In genomic region chr16:34807768-34808275, GRCm38 (mm10) we compare ENCODE assay signal across 9 mouse cellular contexts.
DNase-seq lines count a peak whose midpoint lies in the region; ATAC-seq lines count a peak whose summit lies in the region.
"Had no signal": no experiment of that assay in that cellular context is flagged by ENCODE, and none has a peak within 500 bp of the region (broad histone marks: within the 10 kb centered on the region; RNA-seq: fewer than 3 reads in every experiment).

No protein-coding gene starts in this region.

- H3K4me2 ChIP-seq in hindbrain, embryonic 11.5 days (replicated peaks; ENCODE audit: low read depth, low read length) = no peak overlapping the region
- H3K4me2 ChIP-seq in hindbrain, embryonic 16.5 days (ENCODE audit: low read length) = no peak overlapping the region
- H3K4me2 ChIP-seq in neural tube, embryonic 11.5 days (ENCODE audit: low read depth) = no peak overlapping the region
- peak overlapping the region; percentile 45 for H3K4me2 ChIP-seq in liver, embryonic 13.5 days
- no peak overlapping the region for H3K4me2 ChIP-seq in kidney, embryonic 15.5 days

- H3K4me1 ChIP-seq in hindbrain, embryonic 11.5 days (replicated peaks; ENCODE audit: control insufficient read depth, insufficient read depth, low read length) = peaks cover 7% of the 10 kb centered on the region
- peaks cover 10% of the 10 kb centered on the region for H3K4me1 ChIP-seq in hindbrain, embryonic 16.5 days (ENCODE audit: control insufficient read depth, insufficient read depth, low read depth, low read length)
- peaks cover 12% of the 10 kb centered on the region for H3K4me1 ChIP-seq in neural tube, embryonic 11.5 days (ENCODE audit: control insufficient read depth, insufficient read depth, low read length)
- peaks cover 12% of the 10 kb centered on the region for H3K4me1 ChIP-seq in liver, embryonic 13.5 days (replicated peaks)
- H3K4me1 ChIP-seq in kidney, embryonic 15.5 days = peaks cover 26% of the 10 kb centered on the region

- H3K27me3 ChIP-seq in hindbrain, embryonic 11.5 days (ENCODE audit: control insufficient read depth, insufficient read depth, low read length) = no peaks in the 10 kb centered on the region
- H3K27me3 ChIP-seq in hindbrain, embryonic 16.5 days (replicated peaks; ENCODE audit: control insufficient read depth, insufficient read depth, low read length) = no peaks in the 10 kb centered on the region; the same call in 1 of the 2 replicates
- no peaks in the 10 kb centered on the region for H3K27me3 ChIP-seq in neural tube, embryonic 11.5 days (ENCODE audit: control insufficient read depth, insufficient read depth, low read length)
- H3K27me3 ChIP-seq in liver, embryonic 13.5 days = no peaks in the 10 kb centered on the region
- H3K27me3 ChIP-seq in kidney, embryonic 15.5 days = no peaks in the 10 kb centered on the region

- DNase-seq in hindbrain, embryonic 11.5 days (ENCODE audit: low spot score) = peak; percentile 25
- peak; percentile 9 for DNase-seq in neural tube, embryonic 11.5 days (ENCODE audit: low spot score)
- DNase-seq in neural tube, embryonic 10.5 days (ENCODE audit: extremely low spot score, low spot score) = no peak
- no peak for DNase-seq in liver, embryonic 13.5 days
- no peak for DNase-seq in left cerebral cortex, adult 8-10 months (ENCODE audit: low spot score in 2 of 2)
- no peak for DNase-seq in cerebellum, adult 11 months
- DNase-seq: right cerebral cortex, postnatal 4 days had no signal

- WGBS in hindbrain, embryonic 11.5 days = 18% methylated on average over 11 of the region's 11 CpGs
- WGBS in hindbrain, embryonic 16.5 days = 12% methylated on average over 11 of the region's 11 CpGs
- WGBS in neural tube, embryonic 11.5 days = 22% methylated on average over 11 of the region's 11 CpGs
- WGBS in liver, embryonic 13.5 days (ENCODE audit: insufficient replicate concordance) = 44% methylated on average over 11 of the region's 11 CpGs
- 29% methylated on average over 11 of the region's 11 CpGs for WGBS in kidney, embryonic 15.5 days

- no peak overlapping the region for H3K9ac ChIP-seq in hindbrain, embryonic 11.5 days (ENCODE audit: low read depth, low read length)
- no peak overlapping the region for H3K9ac ChIP-seq in hindbrain, embryonic 16.5 days (ENCODE audit: low read depth, low read length)
- no peak overlapping the region for H3K9ac ChIP-seq in neural tube, embryonic 11.5 days (ENCODE audit: low read length)
- no peak overlapping the region for H3K9ac ChIP-seq in liver, embryonic 13.5 days
- H3K9ac ChIP-seq in kidney, embryonic 15.5 days = no peak overlapping the region

- H3K36me3 ChIP-seq in hindbrain, embryonic 11.5 days (ENCODE audit: control insufficient read depth, insufficient read depth, low read length) = no peaks in the 10 kb centered on the region
- no peaks in the 10 kb centered on the region for H3K36me3 ChIP-seq in hindbrain, embryonic 16.5 days (ENCODE audit: control insufficient read depth, insufficient read depth, low read length)
- no peaks in the 10 kb centered on the region for H3K36me3 ChIP-seq in neural tube, embryonic 11.5 days (ENCODE audit: control insufficient read depth, insufficient read depth, low read length)
- H3K36me3 ChIP-seq in liver, embryonic 13.5 days = no peaks in the 10 kb centered on the region
- no peaks in the 10 kb centered on the region for H3K36me3 ChIP-seq in kidney, embryonic 15.5 days

- H3K27ac ChIP-seq in hindbrain, embryonic 11.5 days (ENCODE audit: low read depth, low read length) = no peak overlapping the region
- H3K27ac ChIP-seq in hindbrain, embryonic 16.5 days (ENCODE audit: low read depth, low read length) = no peak overlapping the region
- no peak overlapping the region for H3K27ac ChIP-seq in neural tube, embryonic 11.5 days (ENCODE audit: low read depth, low read length)
- H3K27ac ChIP-seq in liver, embryonic 13.5 days = no peak overlapping the region
- H3K27ac ChIP-seq in kidney, embryonic 15.5 days = no peak overlapping the region

- ATAC-seq in hindbrain, embryonic 11.5 days (ENCODE audit: low FRiP score) = no peak
- no peak for ATAC-seq in hindbrain, embryonic 16.5 days
- ATAC-seq in neural tube, embryonic 11.5 days (ENCODE audit: insufficient read depth, low FRiP score, low TSS enrichment) = no peak
- no peak for ATAC-seq in liver, embryonic 13.5 days (ENCODE audit: low read depth)
- no peak for ATAC-seq in kidney, embryonic 15.5 days (replicated peaks; ENCODE audit: low FRiP score)

- no peak overlapping the region for H3K4me3 ChIP-seq in hindbrain, embryonic 11.5 days (ENCODE audit: low read depth, low read length)
- no peak overlapping the region for H3K4me3 ChIP-seq in hindbrain, embryonic 16.5 days (ENCODE audit: low read length)
- H3K4me3 ChIP-seq in neural tube, embryonic 11.5 days (ENCODE audit: low read depth, low read length) = no peak overlapping the region
- H3K4me3 ChIP-seq in liver, embryonic 13.5 days (replicated peaks) = no peak overlapping the region
- H3K4me3 ChIP-seq in kidney, embryonic 15.5 days (replicated peaks) = no peak overlapping the region

- H3K9me3 ChIP-seq in hindbrain, embryonic 11.5 days (ENCODE audit: control insufficient read depth, low read length) = no peaks in the 10 kb centered on the region
- H3K9me3 ChIP-seq in hindbrain, embryonic 16.5 days (ENCODE audit: control insufficient read depth, low read length) = no peaks in the 10 kb centered on the region
- no peaks in the 10 kb centered on the region for H3K9me3 ChIP-seq in neural tube, embryonic 11.5 days (ENCODE audit: control insufficient read depth, low read length)
- H3K9me3 ChIP-seq in liver, embryonic 13.5 days (replicated peaks) = no peaks in the 10 kb centered on the region
- no peaks in the 10 kb centered on the region for H3K9me3 ChIP-seq in kidney, embryonic 15.5 days (replicated peaks)

Comparison
In these comparisons a context has a peak if more than half of its experiments do, and no peak if none do; other contexts are left out.
1. DNase-seq: peak in hindbrain, embryonic 11.5 days (single experiment) and neural tube, embryonic 11.5 days (single experiment); none in neural tube, embryonic 10.5 days (single experiment), liver, embryonic 13.5 days (single experiment), left cerebral cortex, adult 8-10 months (0 of 2) and cerebellum, adult 11 months (single experiment).